Mouse (Mus musculus) limb, embryonic 14.5 days (tissue): Measurements from ENCODE around the gene Nek7. TPM values are rescaled to one million over a fixed set of nuclear protein-coding genes. Genes with fewer than 3 reads are reported as not detected.

Experiments used
- ATAC-seq: fragments of 200-750 bp; cut with Nextera tagmentation; 2 replicates; pipeline ENCODE4 v1.8.0; 2017; ENCODE audit warnings: low read depth, moderate number of reproducible peaks, moderate TSS enrichment; ENCODE audit not compliant: low FRiP score
- DNase-seq: peaks from one replicate; pipeline ENCODE4 v3.0.0-alpha.2; 2015; ENCODE audit warnings: low spot score
- H3K27ac ChIP-seq: fragments of 300-500 bp; sonication (generic); replicated peaks from 2 replicates; pipeline ENCODE4 v1.5.1; 2014; ENCODE audit warnings: low read depth, mild to moderate bottlenecking, low read length, moderate library complexity, mixed read lengths
- H3K27me3 ChIP-seq: fragments of 300-500 bp; sonication (generic); 2 replicates; pipeline ENCODE4 v1.6.1; 2014; ENCODE audit warnings: low read length, mixed read lengths; ENCODE audit not compliant: control insufficient read depth, insufficient read depth
- H3K36me3 ChIP-seq: fragments of 300-500 bp; sonication (generic); 2 replicates; pipeline ENCODE4 v1.6.1; 2014; ENCODE audit warnings: mild to moderate bottlenecking, low read length, moderate library complexity, mixed read lengths; ENCODE audit not compliant: control insufficient read depth, insufficient read depth
- H3K4me1 ChIP-seq: fragments of 300-500 bp; sonication (generic); 2 replicates; pipeline ENCODE4 v1.6.1; 2014; ENCODE audit warnings: antibody characterized with exemption, low read length, mixed read lengths; ENCODE audit not compliant: control insufficient read depth, insufficient read depth
- H3K4me2 ChIP-seq: fragments of 300-500 bp; sonication (generic); replicated peaks from 2 replicates; pipeline ENCODE4 v1.6.1; 2014; ENCODE audit warnings: low read depth, mild to moderate bottlenecking, low read length, moderate library complexity; ENCODE audit not compliant: severe bottlenecking
- H3K4me3 ChIP-seq: fragments of 300-500 bp; sonication (generic); replicated peaks from 2 replicates; pipeline ENCODE4 v1.5.1; 2014; ENCODE audit warnings: low read length
- H3K9ac ChIP-seq: fragments of 300-500 bp; sonication (generic); 2 replicates; pipeline ENCODE4 v1.6.1; 2014; ENCODE audit warnings: mild to moderate bottlenecking, low read depth, low read length, moderate library complexity; ENCODE audit not compliant: severe bottlenecking
- H3K9me3 ChIP-seq: fragments of 300-500 bp; sonication (generic); 2 replicates; pipeline ENCODE4 v1.6.1; 2016; ENCODE audit warnings: low read length; ENCODE audit not compliant: control insufficient read depth
- POLR2A ChIP-seq: fragments of 200-500 bp; IDR thresholded peaks from 2 replicates; pipeline ENCODE4 v1.8.0; 2012; ENCODE audit warnings: inconsistent platforms, mild to moderate bottlenecking, moderate library complexity, borderline replicate concordance; ENCODE audit not compliant: insufficient read depth, insufficient read length; ENCODE audit errors: extremely low read depth
- WGBS: fragments of 180-500 bp; shearing (Covaris S2); extraction: QIAGEN DNeasy Blood & Tissue Kit; methylation state at CpG from one replicate; pipeline ENCODE4 v1.1.7; 2014; 5-methylcytosine and 5-hydroxymethylcytosine counted together
- polyA plus RNA-seq, 2 experiments: library from polyadenylated mRNA; depleted of rRNA in 1 of 2; stranded (reverse) in 1 of 2; unstranded in 1 of 2; fragments of >200 nt; fragmentation: Nextera tagmentation in 1 of 2; extraction: Ambion mirVana in 1 of 2; gene quantifications; 2 replicates each; pipeline versions ENCODE4 v1.2.1 to v1.2.3; 2012 to 2014

The Nek7 gene
- polyA plus RNA-seq, 2 experiments: 14.2 to 32.4 TPM

DNA sequence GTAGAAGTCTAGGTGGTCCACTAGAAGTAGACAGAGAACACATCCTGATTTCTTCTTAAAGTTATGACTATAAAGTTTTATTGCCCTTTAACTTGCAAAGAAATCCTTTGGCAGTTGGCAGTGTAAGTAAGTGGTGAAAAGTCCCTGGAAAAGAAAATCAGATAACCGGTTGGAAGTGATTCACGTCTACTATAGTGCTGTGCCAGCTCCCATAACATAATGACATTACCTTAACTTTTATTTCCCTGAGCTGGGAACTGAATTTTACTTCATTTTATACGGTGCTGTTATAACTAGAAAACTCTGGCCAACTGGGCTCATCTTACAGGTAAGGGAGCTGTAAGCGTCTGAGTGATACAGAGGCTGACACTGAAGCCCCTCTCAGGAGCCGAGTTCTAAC is 89.3 kb downstream of the Nek7 start:
- no peak overlapping the region for H3K4me2 ChIP-seq
- H3K9me3 ChIP-seq: no peaks in the 10 kb centered on the region
- peaks cover 3% of the 10 kb centered on the region; the same call in 1 of the 2 replicates for H3K36me3 ChIP-seq
- no peak overlapping the region for H3K9ac ChIP-seq
- H3K27me3 ChIP-seq: no peaks in the 10 kb centered on the region
- DNase-seq (no peak), ATAC-seq (no peak)
- no peaks in the 10 kb centered on the region for H3K4me1 ChIP-seq
- no peak overlapping the region for H3K4me3 ChIP-seq
- WGBS: 43% methylated on average over 5 of the region's 5 CpGs
- TF ChIP-seq POLR2A: no peak
- H3K27ac ChIP-seq: no peak overlapping the region

DNA sequence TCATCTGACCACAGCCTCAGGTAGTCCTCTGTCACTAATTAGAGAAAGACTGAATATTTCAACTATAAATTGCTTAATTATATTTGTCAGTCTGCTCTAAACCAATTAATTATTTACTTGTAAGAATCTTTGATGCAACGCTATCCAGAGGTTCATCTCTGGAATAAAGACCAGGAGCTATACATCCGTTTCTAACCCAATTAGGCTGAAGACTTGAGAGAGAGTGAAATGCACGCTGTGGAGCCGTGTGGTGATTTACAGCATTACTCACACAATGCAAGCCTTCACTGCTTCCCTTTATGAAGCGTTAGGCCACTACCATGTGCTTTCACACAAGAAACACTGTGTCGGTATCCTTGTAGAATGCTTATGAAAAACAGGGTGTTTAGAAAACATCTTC is 96.0 kb downstream of the Nek7 start:
- Histone ChIP-seq H3K4me2 (no peak overlapping the region), H3K9ac (no peak overlapping the region), H3K27me3 (no peaks in the 10 kb centered on the region), H3K4me1 (no peaks in the 10 kb centered on the region), H3K4me3 (no peak overlapping the region), H3K36me3 (peaks cover 5% of the 10 kb centered on the region; the same call in 1 of the 2 replicates), H3K9me3 (no peaks in the 10 kb centered on the region), H3K27ac (no peak overlapping the region)
- DNase-seq: no peak
- ATAC-seq: no peak
- 28% methylated on average over 6 of the region's 6 CpGs for WGBS
- no peak for TF ChIP-seq POLR2A

DNA sequence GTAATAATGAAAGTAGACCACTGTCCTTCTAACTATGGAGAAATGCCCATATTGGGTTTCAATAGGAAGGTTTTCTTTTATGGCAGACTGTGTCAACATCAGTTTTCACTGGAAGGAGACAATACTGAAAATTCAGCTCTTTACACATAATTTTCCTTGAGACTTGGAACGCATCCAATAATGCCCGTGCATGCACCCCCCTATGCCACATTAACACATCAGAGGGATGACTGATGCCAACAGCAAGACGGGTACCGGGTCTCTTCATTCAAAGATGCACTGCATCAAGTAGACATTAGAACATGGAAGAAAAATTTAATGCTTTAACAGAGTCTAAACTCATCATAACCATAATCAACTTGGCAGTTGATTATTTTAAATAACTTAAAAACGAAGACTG is 101.7 kb downstream of the Nek7 start:
- Histone ChIP-seq H3K4me2 (no peak overlapping the region), H3K4me3 (no peak overlapping the region), H3K27me3 (no peaks in the 10 kb centered on the region), H3K9me3 (no peaks in the 10 kb centered on the region), H3K27ac (no peak overlapping the region), H3K9ac (no peak overlapping the region), H3K36me3 (no peaks in the 10 kb centered on the region), H3K4me1 (peaks cover 14% of the 10 kb centered on the region)
- ATAC-seq (no peak), DNase-seq (no peak)
- TF ChIP-seq POLR2A: no peak
- 69% methylated on average over 5 of the region's 5 CpGs for WGBS

DNA sequence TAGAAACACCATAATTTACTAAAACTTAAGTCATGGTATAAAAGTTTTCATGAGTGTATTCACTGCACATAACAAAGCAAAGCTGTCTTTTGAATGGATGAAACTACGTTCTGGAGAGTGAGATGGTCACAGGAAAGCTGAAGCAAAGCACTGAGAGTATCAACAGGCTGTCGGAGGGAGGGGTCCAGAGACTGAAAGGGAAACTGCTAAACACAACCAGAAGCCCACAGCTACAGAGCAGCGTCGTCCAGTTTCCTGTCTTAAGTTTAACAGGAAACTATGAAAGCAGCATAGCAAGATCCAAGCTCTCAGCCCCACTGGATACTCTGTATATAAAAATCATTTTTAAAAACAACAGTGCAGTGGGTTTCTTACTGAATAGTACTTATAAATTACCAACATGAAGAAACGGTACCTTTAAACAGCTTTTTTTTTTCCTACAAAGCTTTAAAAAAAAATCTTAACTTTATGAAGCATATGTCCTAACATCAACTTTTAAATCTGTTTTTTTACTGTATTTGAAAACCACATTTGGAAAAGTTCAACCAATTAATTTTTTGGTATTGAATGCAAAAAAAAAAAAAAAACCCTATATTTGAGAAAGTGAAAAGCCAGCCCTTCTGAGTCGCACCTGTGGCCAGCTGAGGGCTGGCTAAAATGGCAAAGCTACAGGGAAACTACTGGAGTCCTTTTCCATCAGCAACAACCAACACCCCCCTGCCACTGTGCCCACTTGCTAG is 102.4 kb downstream of the Nek7 start:
- no peaks in the 10 kb centered on the region for H3K36me3 ChIP-seq
- H3K4me3 ChIP-seq: no peak overlapping the region
- peaks cover 14% of the 10 kb centered on the region for H3K4me1 ChIP-seq
- H3K9me3 ChIP-seq: no peaks in the 10 kb centered on the region
- H3K4me2 ChIP-seq: peak overlapping the region; percentile 15; the same call in 1 of the 2 replicates
- H3K27me3 ChIP-seq: no peaks in the 10 kb centered on the region
- ATAC-seq: no peak
- WGBS: 18% methylated on average over 6 of the region's 6 CpGs
- no peak for TF ChIP-seq POLR2A
- H3K27ac ChIP-seq: no peak overlapping the region
- H3K9ac ChIP-seq: no peak overlapping the region
- peak; percentile 32 for DNase-seq

DNA sequence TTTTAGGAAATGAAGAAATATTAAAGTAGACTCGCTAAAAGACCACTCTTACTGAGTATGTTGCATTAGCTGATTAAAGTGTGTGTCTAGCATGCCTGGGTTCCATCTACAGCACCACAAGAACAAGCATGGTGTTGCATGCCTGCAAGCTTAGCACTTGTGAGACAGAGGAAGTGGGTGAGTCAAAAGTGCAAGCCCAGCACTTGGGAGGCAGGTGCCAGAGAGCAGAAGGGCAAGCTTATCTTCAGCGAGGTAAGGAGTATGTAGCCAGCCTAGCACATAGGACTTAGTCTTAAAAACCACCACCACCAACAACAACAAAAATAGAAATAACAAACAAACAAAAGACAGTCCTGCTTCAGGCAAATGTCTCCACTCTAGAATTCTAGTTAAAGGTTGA is 103.0 kb downstream of the Nek7 start:
- TF ChIP-seq POLR2A: no peak
- Histone ChIP-seq H3K4me2 (no peak overlapping the region), H3K4me1 (peaks cover 14% of the 10 kb centered on the region), H3K9me3 (no peaks in the 10 kb centered on the region), H3K4me3 (no peak overlapping the region), H3K27ac (no peak overlapping the region), H3K36me3 (no peaks in the 10 kb centered on the region), H3K9ac (no peak overlapping the region), H3K27me3 (no peaks in the 10 kb centered on the region)
- ATAC-seq: no peak
- DNase-seq: no peak
- 60% methylated on average over 2 of the region's 2 CpGs for WGBS
